Mouse (Mus musculus): Measurements from ENCODE around the gene Kif24.

- no peak for TF ChIP-seq GATA1 (IDR thresholded peaks at IDR 0.05; ENCODE audit: borderline replicate concordance, low read length)
- no peak for TF ChIP-seq FLI1 (IDR thresholded peaks at IDR 0.05; ENCODE audit: low read length)
Measured at GRCm38 (mm10) chr4:41493464-41494116, 28.9 kb upstream of the Kif24 start.
